Mouse (Mus musculus) heart, adult 9 months (tissue): ENCODE results near the gene Hsf2bp.

ENCODE experiments used
- DNase-seq, 2 experiments: peaks; one replicate each; pipeline ENCODE4 v3.0.0; 2022; ENCODE audit warnings: low spot score in 2 of 2

Gene Hsf2bp

GRCm38 (mm10) chr17:31937141-31937554, 99.0 kb downstream of the Hsf2bp start:
- DNase-seq = peak; percentile 62 to 82

GRCm38 (mm10) chr17:31935841-31936240, 100.3 kb downstream of the Hsf2bp start:
- DNase-seq = no peak

GRCm38 (mm10) chr17:31935091-31935830, 100.9 kb downstream of the Hsf2bp start:
- DNase-seq = no peak

- no peak for DNase-seq
Observed at GRCm38 (mm10) chr17:31933956-31934355, 102.2 kb downstream of the Hsf2bp start.

GRCm38 (mm10) chr17:31931499-31931898, 104.7 kb downstream of the Hsf2bp start:
- DNase-seq = peak; percentile 80 to 92

GRCm38 (mm10) chr17:31929844-31930715, 106.1 kb downstream of the Hsf2bp start:
- no peak for DNase-seq

GRCm38 (mm10) chr17:31929032-31929431, 107.1 kb downstream of the Hsf2bp start:
- DNase-seq = no peak

- no peak for DNase-seq
Observed at GRCm38 (mm10) chr17:31927895-31928626, 108.1 kb downstream of the Hsf2bp start.

- no peak for DNase-seq
Observed at GRCm38 (mm10) chr17:31924229-31924628, 111.9 kb downstream of the Hsf2bp start.

- DNase-seq = no peak
Observed at GRCm38 (mm10) chr17:31923310-31923970, 112.7 kb downstream of the Hsf2bp start.

- peak in 1 of 2 experiments; percentile 68 for DNase-seq
Observed at GRCm38 (mm10) chr17:31920589-31921190, 115.5 kb downstream of the Hsf2bp start.

- DNase-seq = no peak
Observed at GRCm38 (mm10) chr17:31919599-31919998, 116.5 kb downstream of the Hsf2bp start.

GRCm38 (mm10) chr17:31918374-31918773, 117.8 kb downstream of the Hsf2bp start:
- no peak for DNase-seq

- DNase-seq = no peak
Observed at GRCm38 (mm10) chr17:31916461-31916775, 119.7 kb downstream of the Hsf2bp start.

- DNase-seq = no peak
Observed at GRCm38 (mm10) chr17:31915756-31916460, 120.2 kb downstream of the Hsf2bp start.

- DNase-seq = no peak
Observed at GRCm38 (mm10) chr17:31914323-31914722, 121.8 kb downstream of the Hsf2bp start.

- no peak for DNase-seq
Observed at GRCm38 (mm10) chr17:31912881-31913662, 123.1 kb downstream of the Hsf2bp start.

GRCm38 (mm10) chr17:31912387-31912786, 123.8 kb downstream of the Hsf2bp start:
- DNase-seq = no peak

GRCm38 (mm10) chr17:31908966-31909365, 127.2 kb downstream of the Hsf2bp start:
- DNase-seq = no peak

GRCm38 (mm10) chr17:31906441-31906840, 129.7 kb downstream of the Hsf2bp start:
- DNase-seq = no peak
